Mouse (Mus musculus) kidney, adult 2 months (tissue): ENCODE data around the gene Cnpy4.

Source experiments
- CTCF ChIP-seq: fragments of 200-500 bp; conservative IDR thresholded peaks from 2 replicates; pipeline ENCODE4 v1.5.1; 2011; ENCODE audit warnings: low read depth, mild to moderate bottlenecking, control low read depth, low read length, moderate library complexity, mixed read lengths; ENCODE audit not compliant: insufficient read depth, insufficient read length
- POLR2A ChIP-seq: fragments of 200-500 bp; IDR thresholded peaks from one replicate; pipeline ENCODE4 v1.6.1; 2011; ENCODE audit warnings: low read depth, low read length, control low read depth

DNA sequence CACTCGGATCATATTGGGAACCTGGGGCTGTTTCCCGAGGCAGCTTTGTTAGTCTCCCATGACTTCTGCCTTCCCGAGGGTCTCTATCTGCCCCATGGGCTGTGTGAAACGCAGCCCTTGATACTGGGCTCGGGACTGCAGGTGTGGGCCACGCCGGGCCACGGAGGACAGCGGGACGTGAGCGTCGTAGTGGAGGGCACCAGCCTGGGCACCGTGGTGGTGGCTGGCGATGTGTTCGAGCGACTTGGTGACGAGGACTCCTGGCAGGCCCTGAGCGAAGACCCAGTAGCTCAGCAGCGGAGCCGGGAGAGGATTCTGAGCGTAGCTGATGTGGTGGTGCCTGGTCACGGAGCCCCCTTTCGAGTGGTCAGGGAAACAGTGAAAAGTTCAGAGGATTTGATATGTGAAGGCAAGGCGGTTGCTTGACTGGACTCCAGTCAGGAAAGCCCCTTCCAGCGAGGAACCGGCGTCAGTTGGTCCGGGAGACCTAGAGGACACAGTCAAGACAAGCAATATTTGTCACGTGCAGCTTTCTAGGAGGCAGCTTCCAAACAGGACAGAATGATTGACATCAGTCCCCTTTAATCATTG is 7.6 kb downstream of the Cnpy4 start:
- no peak for TF ChIP-seq CTCF
- no peak for TF ChIP-seq POLR2A
